Mouse (Mus musculus) midbrain, embryonic 14.5 days (tissue): ENCODE measurements at regions not wholly inside any gene's neighbourhood (a gene's known extent, or its start where the extent isn't known, plus 50 kb on each side); places are given as distances from the start of the nearest gene placed in this dataset.

Experiments
- ATAC-seq: fragments of 200-750 bp; cut with Nextera tagmentation; 2 replicates; pipeline ENCODE4 v1.8.0; 2017; ENCODE audit warnings: moderate number of reproducible peaks, moderate library complexity; ENCODE audit not compliant: low FRiP score, low TSS enrichment
- DNase-seq: peaks from one replicate; pipeline ENCODE4 v3.0.0-alpha.2; 2015
- H3K27ac ChIP-seq: fragments of 300-500 bp; sonication (generic); replicated peaks from 2 replicates; pipeline ENCODE4 v1.5.1; 2014; ENCODE audit warnings: mild to moderate bottlenecking, low read depth, low read length, moderate library complexity
- H3K27me3 ChIP-seq: fragments of 300-500 bp; sonication (generic); 2 replicates; pipeline ENCODE4 v1.6.1; 2014; ENCODE audit warnings: low read length, control low read depth, mixed read lengths; ENCODE audit not compliant: control insufficient read depth, insufficient read depth
- H3K36me3 ChIP-seq: fragments of 300-500 bp; sonication (generic); 2 replicates; pipeline ENCODE4 v1.6.1; 2014; ENCODE audit warnings: low read length, control low read depth; ENCODE audit not compliant: control insufficient read depth, insufficient read depth
- H3K4me1 ChIP-seq: fragments of 300-500 bp; sonication (generic); 2 replicates; pipeline ENCODE4 v1.6.1; 2014; ENCODE audit warnings: mild to moderate bottlenecking, antibody characterized with exemption, low read length, control low read depth; ENCODE audit not compliant: control insufficient read depth, insufficient read depth
- H3K4me2 ChIP-seq: fragments of 300-500 bp; sonication (generic); 2 replicates; pipeline ENCODE4 v1.6.1; 2014; ENCODE audit warnings: mild to moderate bottlenecking, low read length, moderate library complexity
- H3K4me3 ChIP-seq: fragments of 300-500 bp; sonication (generic); replicated peaks from 2 replicates; pipeline ENCODE4 v1.5.1; 2014; ENCODE audit warnings: low read depth, low read length
- H3K9ac ChIP-seq: fragments of 300-500 bp; sonication (generic); replicated peaks from 2 replicates; pipeline ENCODE4 v1.6.1; 2014; ENCODE audit warnings: mild to moderate bottlenecking, low read length, moderate library complexity
- H3K9me3 ChIP-seq: fragments of 300-500 bp; sonication (generic); 2 replicates; pipeline ENCODE4 v1.6.1; 2016; ENCODE audit warnings: low read length, control low read depth, mixed read lengths; ENCODE audit not compliant: control insufficient read depth
- WGBS: fragments of 180-500 bp; shearing (Covaris S2); extraction: QIAGEN DNeasy Blood & Tissue Kit; methylation state at CpG from one replicate; pipeline ENCODE4 v1.1.7; 2014; 5-methylcytosine and 5-hydroxymethylcytosine counted together

DNA sequence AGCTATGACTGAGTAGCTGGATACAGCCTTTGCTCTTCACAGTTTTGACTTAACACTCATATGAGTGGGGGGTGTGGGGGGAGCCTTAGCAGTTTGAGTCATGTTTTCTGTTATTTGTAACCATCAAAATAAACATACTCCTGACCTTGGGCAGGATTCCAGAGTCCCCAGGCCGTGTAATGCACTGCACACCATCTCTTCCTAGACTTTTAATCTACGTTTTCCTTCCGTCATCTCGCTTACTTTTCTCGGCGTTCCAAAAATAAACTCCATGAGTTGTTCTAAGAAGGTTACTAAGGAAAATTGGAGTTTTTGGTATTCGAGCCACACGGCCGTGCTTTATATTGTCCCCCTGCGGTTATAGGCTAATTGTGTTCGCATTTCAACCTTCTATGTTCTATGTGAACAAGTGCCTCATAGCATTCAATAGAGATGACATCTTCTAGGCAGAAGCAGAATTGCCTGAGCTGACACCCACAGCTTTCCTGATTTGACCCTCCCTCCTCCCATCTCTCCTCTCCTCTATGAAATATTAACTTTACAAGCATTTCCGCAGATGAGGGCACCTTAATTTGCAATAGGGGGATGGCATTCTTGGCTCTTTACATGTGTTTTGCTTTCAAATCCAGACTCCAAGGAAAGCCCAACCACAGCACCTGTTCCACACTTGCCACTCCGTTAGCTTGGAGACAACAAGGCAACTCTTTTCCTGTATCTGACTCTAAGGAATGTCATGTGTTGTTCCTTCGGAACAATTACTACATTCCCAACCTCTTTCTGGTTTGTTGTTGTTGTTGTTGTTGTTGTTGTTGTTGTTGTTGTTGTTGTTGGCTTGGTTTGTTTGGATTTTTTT, 276.2 kb upstream of the Atp2b1 start:
- Histone ChIP-seq H3K9ac (no peak overlapping the region), H3K27ac (no peak overlapping the region), H3K4me3 (no peak overlapping the region), H3K4me2 (no peak overlapping the region), H3K4me1 (no peaks in the 10 kb centered on the region), H3K9me3 (no peaks in the 10 kb centered on the region), H3K27me3 (no peaks in the 10 kb centered on the region), H3K36me3 (no peaks in the 10 kb centered on the region)
- WGBS = 87% methylated on average over 14 of the region's 14 CpGs
- no peak for ATAC-seq
- DNase-seq = no peak

DNA sequence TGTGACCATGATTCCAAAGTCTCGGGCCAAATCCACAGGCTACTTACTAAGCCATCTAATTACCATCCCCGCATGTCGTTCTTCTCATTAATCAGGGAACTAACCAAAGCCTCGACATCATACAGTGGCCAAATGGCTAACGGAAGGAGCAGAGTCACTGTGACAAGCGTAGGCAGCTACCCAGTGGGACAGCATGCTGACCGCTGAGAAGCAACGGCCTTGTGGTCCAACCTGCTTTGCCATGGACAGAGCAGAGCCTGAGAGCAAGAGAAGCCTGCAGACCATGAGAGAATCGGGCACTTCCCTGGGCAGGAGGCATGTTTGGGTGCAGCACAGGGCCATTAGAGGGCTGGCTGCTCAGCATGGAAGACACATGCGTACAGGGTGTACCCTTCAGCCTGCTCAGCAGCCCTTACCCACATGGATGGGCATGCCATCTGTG, 268.5 kb upstream of the Atp2b1 start:
- no peak for DNase-seq
- Histone ChIP-seq H3K9me3 (no peaks in the 10 kb centered on the region), H3K4me3 (no peak overlapping the region), H3K9ac (no peak overlapping the region), H3K27ac (peak overlapping the region; percentile 60; the same call in 1 of the 2 replicates), H3K4me2 (no peak overlapping the region), H3K36me3 (no peaks in the 10 kb centered on the region), H3K4me1 (peaks cover 9% of the 10 kb centered on the region), H3K27me3 (no peaks in the 10 kb centered on the region)
- no peak for ATAC-seq
- 84% methylated on average over 10 of the region's 10 CpGs for WGBS

DNA sequence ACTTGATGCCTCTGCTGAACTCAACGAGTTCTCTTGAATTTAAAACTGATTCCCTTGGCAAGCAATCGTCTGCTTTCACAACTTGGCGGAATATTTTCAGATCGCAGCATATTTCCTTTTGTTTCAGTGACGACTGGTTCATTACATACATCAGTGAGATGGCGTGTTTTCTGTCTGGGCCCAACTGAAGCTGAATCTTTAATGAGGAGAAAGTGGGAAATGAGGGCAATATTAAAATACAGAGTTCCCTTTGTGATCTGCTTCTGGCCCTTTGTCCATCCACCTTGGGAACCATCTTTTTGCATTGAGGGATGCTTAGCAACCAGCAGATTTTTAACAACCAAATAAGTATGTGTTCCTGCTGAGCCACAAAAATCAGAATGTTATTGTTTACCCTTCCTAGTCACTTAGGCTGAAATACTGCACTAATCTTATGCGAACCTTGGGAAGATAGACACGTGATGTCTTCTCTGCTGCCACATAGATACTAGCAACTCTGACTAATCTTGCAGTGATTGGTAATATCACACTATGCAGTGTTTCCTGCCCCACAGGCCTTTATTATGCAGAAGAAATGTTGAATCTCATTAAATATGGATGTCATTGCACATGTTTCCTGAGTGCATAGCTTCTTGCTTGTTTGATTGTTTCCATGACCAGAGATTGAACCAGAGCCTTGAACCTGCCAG, 267.8 kb upstream of the Atp2b1 start:
- peak; percentile 49 for DNase-seq
- peak overlapping the region; percentile 60; the same call in 1 of the 2 replicates for H3K27ac ChIP-seq

GRCm38 (mm10) chr10:98648710-98649245, 265.4 kb upstream of the Atp2b1 start:
- ATAC-seq = no peak
- peak; percentile 37 for DNase-seq
- no peak overlapping the region for H3K9ac ChIP-seq
- H3K4me1 ChIP-seq = peaks cover 9% of the 10 kb centered on the region
- 88% methylated on average over 7 of the region's 7 CpGs for WGBS
- H3K9me3 ChIP-seq = no peaks in the 10 kb centered on the region
- no peak overlapping the region for H3K4me3 ChIP-seq
- no peak overlapping the region for H3K27ac ChIP-seq
- no peak overlapping the region for H3K4me2 ChIP-seq
- no peaks in the 10 kb centered on the region for H3K27me3 ChIP-seq
- no peaks in the 10 kb centered on the region for H3K36me3 ChIP-seq

More for the DNA sequence above, 267.8 kb upstream of the Atp2b1 start:
- H3K9ac ChIP-seq = no peak overlapping the region
- peaks cover 9% of the 10 kb centered on the region for H3K4me1 ChIP-seq
- H3K9me3 ChIP-seq = no peaks in the 10 kb centered on the region
- ATAC-seq = peak; percentile 78
- WGBS = 47% methylated on average over 8 of the region's 8 CpGs
- H3K4me2 ChIP-seq = no peak overlapping the region
- H3K4me3 ChIP-seq = no peak overlapping the region
- H3K27me3 ChIP-seq = no peaks in the 10 kb centered on the region
- no peaks in the 10 kb centered on the region for H3K36me3 ChIP-seq

DNA sequence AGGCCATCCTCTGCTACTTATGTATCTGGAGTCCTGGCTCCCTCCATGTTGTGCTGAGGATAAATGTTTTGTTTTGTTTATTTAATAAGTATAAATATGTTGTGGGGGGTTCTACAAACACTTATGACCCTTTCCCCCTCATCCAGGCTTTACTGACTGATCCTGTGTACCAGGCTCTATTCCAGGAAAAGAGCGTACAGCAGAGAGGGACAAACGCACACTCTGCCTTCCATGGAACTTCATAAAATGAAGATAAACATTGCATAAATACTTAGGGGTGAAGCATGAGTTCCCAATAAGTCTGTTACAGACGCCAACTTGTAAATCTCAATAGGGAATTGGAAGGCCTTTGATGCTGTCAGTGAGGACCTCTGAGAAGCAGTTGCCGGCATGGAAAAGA, 263.7 kb upstream of the Atp2b1 start:
- H3K4me3 ChIP-seq = no peak overlapping the region
- ATAC-seq (no peak), DNase-seq (no peak)
- H3K4me1 ChIP-seq = peaks cover 9% of the 10 kb centered on the region
- H3K27me3 ChIP-seq = no peaks in the 10 kb centered on the region
- H3K27ac ChIP-seq = no peak overlapping the region
- H3K9ac ChIP-seq = no peak overlapping the region
- no peaks in the 10 kb centered on the region for H3K36me3 ChIP-seq
- H3K9me3 ChIP-seq = no peaks in the 10 kb centered on the region
- WGBS = 92% methylated on average over 4 of the region's 4 CpGs
- no peak overlapping the region for H3K4me2 ChIP-seq

DNA sequence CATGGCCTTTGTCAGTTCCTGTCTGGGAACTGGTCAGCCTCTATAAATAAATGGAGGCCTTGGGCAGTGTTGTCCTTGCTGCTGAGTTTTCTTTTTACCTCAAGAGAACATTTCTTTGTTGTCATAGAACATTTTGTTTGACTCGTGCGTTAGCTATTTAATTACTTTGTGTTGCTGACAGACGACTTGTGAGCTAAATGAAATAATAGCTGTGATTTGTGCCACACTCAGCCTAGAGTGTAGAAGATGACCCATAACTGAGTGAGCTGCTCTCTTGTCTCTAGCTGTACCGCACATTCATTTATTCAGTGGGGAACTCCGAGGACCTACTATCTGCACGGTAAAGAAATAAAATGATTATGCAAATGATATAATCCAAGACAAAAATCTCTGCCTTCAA, 263.1 kb upstream of the Atp2b1 start:
- Histone ChIP-seq H3K27ac (no peak overlapping the region), H3K27me3 (no peaks in the 10 kb centered on the region), H3K36me3 (no peaks in the 10 kb centered on the region), H3K4me2 (no peak overlapping the region), H3K9me3 (no peaks in the 10 kb centered on the region), H3K4me3 (no peak overlapping the region), H3K9ac (no peak overlapping the region), H3K4me1 (peaks cover 5% of the 10 kb centered on the region; the same call in 1 of the 2 replicates)
- DNase-seq (no peak), ATAC-seq (no peak)
- 84% methylated on average over 6 of the region's 6 CpGs for WGBS

GRCm38 (mm10) chr10:98651599-98651998, 262.6 kb upstream of the Atp2b1 start:
- H3K4me2 ChIP-seq = no peak overlapping the region
- DNase-seq = no peak
- 92% methylated on average over 5 of the region's 5 CpGs for WGBS
- peaks cover 2% of the 10 kb centered on the region; the same call in 1 of the 2 replicates for H3K4me1 ChIP-seq
- H3K27ac ChIP-seq = no peak overlapping the region
- ATAC-seq = no peak
- H3K36me3 ChIP-seq = no peaks in the 10 kb centered on the region
- H3K9me3 ChIP-seq = no peaks in the 10 kb centered on the region
- no peaks in the 10 kb centered on the region for H3K27me3 ChIP-seq
- no peak overlapping the region for H3K9ac ChIP-seq
- no peak overlapping the region for H3K4me3 ChIP-seq

- H3K9ac ChIP-seq = no peak overlapping the region
- no peaks in the 10 kb centered on the region for H3K4me1 ChIP-seq
- no peaks in the 10 kb centered on the region for H3K36me3 ChIP-seq
- H3K27me3 ChIP-seq = no peaks in the 10 kb centered on the region
- no peak overlapping the region for H3K4me2 ChIP-seq
- H3K9me3 ChIP-seq = no peaks in the 10 kb centered on the region
- DNase-seq (no peak), ATAC-seq (no peak)
- 87% methylated on average over 2 of the region's 2 CpGs for WGBS
- H3K27ac ChIP-seq = no peak overlapping the region
- no peak overlapping the region for H3K4me3 ChIP-seq
These were observed 262.1 kb upstream of the Atp2b1 start for GRCm38 (mm10) chr10:98652084-98652483.
